8 mouse cellular contexts compared by ENCODE assay signal in genomic region chr7:25855082-25855481, GRCm38 (mm10). TPM values are rescaled to one million over a fixed set of nuclear protein-coding genes. Genes with fewer than 3 reads are reported as not detected.
A peak's percentile ranks its signal among the peaks of the same experiment; 100 is the strongest.
DNase-seq lines count a peak whose midpoint lies in the region; ATAC-seq lines count a peak whose summit lies in the region.

No protein-coding gene starts in this region.

- 32% methylated on average over 8 of the region's 8 CpGs for WGBS in hindbrain, embryonic 10.5 days
- 36% methylated on average over 8 of the region's 8 CpGs for WGBS in hindbrain, embryonic 16.5 days
- 31% methylated on average over 8 of the region's 8 CpGs for WGBS in limb, embryonic 10.5 days

- no peaks in the 10 kb centered on the region for H3K36me3 ChIP-seq in hindbrain, embryonic 10.5 days
- H3K36me3 ChIP-seq in hindbrain, embryonic 16.5 days (ENCODE audit: control insufficient read depth, insufficient read depth, low read length): no peaks in the 10 kb centered on the region
- no peaks in the 10 kb centered on the region for H3K36me3 ChIP-seq in limb, embryonic 10.5 days

- H3K4me3 ChIP-seq in hindbrain, embryonic 10.5 days: no peak overlapping the region
- no peak overlapping the region for H3K4me3 ChIP-seq in hindbrain, embryonic 16.5 days (ENCODE audit: low read length)
- no peak overlapping the region for H3K4me3 ChIP-seq in limb, embryonic 10.5 days

- no peak overlapping the region for H3K4me2 ChIP-seq in hindbrain, embryonic 16.5 days (ENCODE audit: low read length)

- ATAC-seq in hindbrain, embryonic 16.5 days: no peak
- peak; percentile 65 for ATAC-seq in inflammation-experienced regulatory T-cells, adult 6 months

- peaks cover 4% of the 10 kb centered on the region; the same call in 1 of the 2 replicates for H3K4me1 ChIP-seq in hindbrain, embryonic 10.5 days (replicated peaks)
- no peaks in the 10 kb centered on the region for H3K4me1 ChIP-seq in hindbrain, embryonic 16.5 days (ENCODE audit: control insufficient read depth, insufficient read depth, low read depth, low read length)
- H3K4me1 ChIP-seq in limb, embryonic 10.5 days: no peaks in the 10 kb centered on the region

- no peaks in the 10 kb centered on the region for H3K27me3 ChIP-seq in hindbrain, embryonic 10.5 days (ENCODE audit: insufficient read depth, poor library complexity, severe bottlenecking)
- no peaks in the 10 kb centered on the region for H3K27me3 ChIP-seq in hindbrain, embryonic 16.5 days (replicated peaks; ENCODE audit: control insufficient read depth, insufficient read depth, low read length)
- no peaks in the 10 kb centered on the region for H3K27me3 ChIP-seq in limb, embryonic 10.5 days (ENCODE audit: low read depth, poor library complexity, severe bottlenecking)

- no peak overlapping the region for H3K9ac ChIP-seq in hindbrain, embryonic 16.5 days (ENCODE audit: low read depth, low read length)

- H3K27ac ChIP-seq in hindbrain, embryonic 10.5 days: no peak overlapping the region
- H3K27ac ChIP-seq in hindbrain, embryonic 16.5 days (ENCODE audit: low read depth, low read length): no peak overlapping the region
- no peak overlapping the region for H3K27ac ChIP-seq in limb, embryonic 10.5 days

- H3K9me3 ChIP-seq in hindbrain, embryonic 10.5 days: no peaks in the 10 kb centered on the region
- no peaks in the 10 kb centered on the region for H3K9me3 ChIP-seq in hindbrain, embryonic 16.5 days (ENCODE audit: control insufficient read depth, low read length)
- no peaks in the 10 kb centered on the region for H3K9me3 ChIP-seq in limb, embryonic 10.5 days (replicated peaks)

- peak; percentile 53 for DNase-seq in hindbrain, embryonic 10.5 days (ENCODE audit: low spot score)
- DNase-seq in ZHBTc4 (ENCODE audit: low read depth, low spot score): peak; percentile 91
- peak; percentile 57 for DNase-seq in embryo, embryonic 9.5 days (ENCODE audit: extremely low spot score)
- peak; percentile 76 for DNase-seq in limb, embryonic 10.5 days (ENCODE audit: low spot score)
- peak; percentile 39 for DNase-seq in ovary, postnatal 10 days (ENCODE audit: low spot score)
- DNase-seq in thymus, postnatal 10 days (ENCODE audit: low spot score in 2 of 2): peak; percentile 25 to 58

RNA-seq across cellular contexts. Expression of gene Cyp2s1, which starts 38.4 kb away (rescaled TPM):
- polyA plus RNA-seq in hindbrain, embryonic 10.5 days (2016; fragmentation: Nextera tagmentation; extraction: Ambion mirVana): 0.44 and 0.46 TPM in 2 replicates
- polyA plus RNA-seq in hindbrain, embryonic 16.5 days (2015; fragmentation: Nextera tagmentation; extraction: Ambion mirVana): 4.1 and 4.6 TPM in 2 replicates
- polyA plus RNA-seq in inflammation-experienced regulatory T-cells, adult 6 months (2017; shearing (Covaris generic)): 1 to 10 TPM; 2.9 to 4.1 (median 3.0) TPM
- 1.0 and 1.1 TPM in 2 replicates for polyA plus RNA-seq in limb, embryonic 10.5 days (2016; fragmentation: Nextera tagmentation; extraction: Ambion mirVana)

RNA-seq across cellular contexts. Expression of gene Cyp2b10, which starts 42.3 kb away (rescaled TPM):
- not detected in 2 replicates for polyA plus RNA-seq in hindbrain, embryonic 10.5 days (2016; fragmentation: Nextera tagmentation; extraction: Ambion mirVana)
- not detected in 2 replicates for polyA plus RNA-seq in hindbrain, embryonic 16.5 days (2015; fragmentation: Nextera tagmentation; extraction: Ambion mirVana)
- polyA plus RNA-seq in inflammation-experienced regulatory T-cells, adult 6 months (2017; shearing (Covaris generic)): not detected
- polyA plus RNA-seq in limb, embryonic 10.5 days (2016; fragmentation: Nextera tagmentation; extraction: Ambion mirVana): not detected in 2 replicates

Comparison
In these comparisons a context has a peak if more than half of its experiments do, and no peak if none do; other contexts are left out.
1. DNase-seq: peak in every context shown above with its lines; median percentile 91 in ZHBTc4; 76 in limb, embryonic 10.5 days; 57 in embryo, embryonic 9.5 days; 53 in hindbrain, embryonic 10.5 days; 42 in thymus, postnatal 10 days; 39 in ovary, postnatal 10 days.